Mouse (Mus musculus): ENCODE data around the gene Smco3. TPM values are rescaled to one million over a fixed set of nuclear protein-coding genes. Genes with fewer than 3 reads are reported as not detected.
"Not testable (repeated sequence)": the region's sequence is repeated elsewhere in the genome, so short reads cannot be mapped to it uniquely, and the experiment has no call there.

The Smco3 gene
- polyA plus RNA-seq, 1 experiment from 2014 or later, result not detected

GRCm38 (mm10) chr6:136805409-136805775, 29.9 kb downstream of the Smco3 start:
- H3K36me3 ChIP-seq, result no peaks in the 10 kb centered on the region
- peak overlapping the region; percentile 89; the same call in 1 of the 2 replicates for H3K4me2 ChIP-seq
- H3K4me3 ChIP-seq, result no peak overlapping the region
- 68% methylated on average over 1 of the region's 1 CpGs for WGBS
- H3K9ac ChIP-seq, result no peak overlapping the region
- peak overlapping the region; percentile 100; the same call in 1 of the 2 replicates for H3K27ac ChIP-seq
- H3K4me1 ChIP-seq (replicated peaks), result peaks cover 33% of the 10 kb centered on the region
- H3K27me3 ChIP-seq, result no peaks in the 10 kb centered on the region
- ATAC-seq (replicated peaks; ENCODE audit: insufficient number of reproducible peaks, insufficient read depth, low FRiP score, low read depth), result no peak
- no peaks in the 10 kb centered on the region for H3K9me3 ChIP-seq (replicated peaks)

GRCm38 (mm10) chr6:136804705-136805408, 30.4 kb downstream of the Smco3 start:
- Histone ChIP-seq H3K9ac (peak overlapping the region; percentile 52), H3K36me3 (no peaks in the 10 kb centered on the region), H3K27ac (peak overlapping the region; percentile 100), H3K4me1 (replicated peaks) (peaks cover 33% of the 10 kb centered on the region), H3K27me3 (no peaks in the 10 kb centered on the region), H3K4me2 (peak overlapping the region; percentile 89), H3K9me3 (replicated peaks) (no peaks in the 10 kb centered on the region), H3K4me3 (peak overlapping the region; percentile 71)
- no peak for ATAC-seq (replicated peaks; ENCODE audit: insufficient number of reproducible peaks, insufficient read depth, low FRiP score, low read depth)
- WGBS, result 32% methylated on average over 9 of the region's 9 CpGs

GRCm38 (mm10) chr6:136803739-136804633, 31.3 kb downstream of the Smco3 start, which contains the start of gene Hist4h4:
TSS of gene Hist4h4 (minus strand) at chr6:136804415.
- H3K27ac ChIP-seq, result peak within 1 kb of the TSS; percentile 100
- H3K36me3 ChIP-seq, result no peaks in the 10 kb centered on the region
- under 1% methylated on average over 50 of the region's 50 CpGs for WGBS
- peak within 1 kb of the TSS; percentile 89 for H3K4me2 ChIP-seq
- peak within 1 kb of the TSS; percentile 93 for H3K9ac ChIP-seq
- no peaks in the 10 kb centered on the region for H3K9me3 ChIP-seq (replicated peaks)
- H3K4me1 ChIP-seq (replicated peaks), result peaks cover 24% of the 10 kb centered on the region
- peak; percentile 65 for ATAC-seq (replicated peaks; ENCODE audit: insufficient number of reproducible peaks, insufficient read depth, low FRiP score, low read depth)
- no peaks in the 10 kb centered on the region for H3K27me3 ChIP-seq
- H3K4me3 ChIP-seq, result peak within 1 kb of the TSS; percentile 71

GRCm38 (mm10) chr6:136803093-136803738, 32.0 kb downstream of the Smco3 start:
- Histone ChIP-seq H3K27me3 (no peaks in the 10 kb centered on the region), H3K36me3 (no peaks in the 10 kb centered on the region), H3K9ac (peak overlapping the region; percentile 93), H3K4me3 (peak overlapping the region; percentile 71), H3K4me2 (peak overlapping the region; percentile 89), H3K9me3 (replicated peaks) (no peaks in the 10 kb centered on the region), H3K27ac (peak overlapping the region; percentile 100), H3K4me1 (replicated peaks) (peaks cover 21% of the 10 kb centered on the region)
- ATAC-seq (replicated peaks; ENCODE audit: insufficient number of reproducible peaks, insufficient read depth, low FRiP score, low read depth), result peak; percentile 2; the same call in 1 of the 2 replicates
- 5% methylated on average over 12 of the region's 12 CpGs for WGBS

- Histone ChIP-seq H3K4me3 (no peak overlapping the region), H3K4me1 (replicated peaks) (peaks cover 14% of the 10 kb centered on the region), H3K27ac (no peak overlapping the region), H3K9me3 (replicated peaks) (no peaks in the 10 kb centered on the region), H3K27me3 (no peaks in the 10 kb centered on the region), H3K4me2 (no peak overlapping the region), H3K9ac (no peak overlapping the region), H3K36me3 (no peaks in the 10 kb centered on the region)
- no peak for ATAC-seq (replicated peaks; ENCODE audit: insufficient number of reproducible peaks, insufficient read depth, low FRiP score, low read depth)
- 74% methylated on average over 6 of the region's 6 CpGs for WGBS
Observed at GRCm38 (mm10) chr6:136801274-136801673, 34.0 kb downstream of the Smco3 start.

GRCm38 (mm10) chr6:136800710-136801109, 34.5 kb downstream of the Smco3 start:
- no peak overlapping the region for H3K9ac ChIP-seq
- H3K9me3 ChIP-seq (replicated peaks), result no peaks in the 10 kb centered on the region
- H3K4me2 ChIP-seq, result no peak overlapping the region
- no peak overlapping the region for H3K27ac ChIP-seq
- no peak for ATAC-seq (replicated peaks; ENCODE audit: insufficient number of reproducible peaks, insufficient read depth, low FRiP score, low read depth)
- no peaks in the 10 kb centered on the region for H3K36me3 ChIP-seq
- no peak overlapping the region for H3K4me3 ChIP-seq
- 90% methylated on average over 8 of the region's 8 CpGs for WGBS
- H3K4me1 ChIP-seq (replicated peaks), result peaks cover 14% of the 10 kb centered on the region
- H3K27me3 ChIP-seq, result no peaks in the 10 kb centered on the region

GRCm38 (mm10) chr6:136797874-136798693, 37.2 kb downstream of the Smco3 start:
- H3K27ac ChIP-seq; H3K4me2 ChIP-seq; ATAC-seq (replicated peaks; ENCODE audit: insufficient number of reproducible peaks, insufficient read depth, low FRiP score, low read depth); H3K9ac ChIP-seq; H3K9me3 ChIP-seq (replicated peaks); H3K4me1 ChIP-seq (replicated peaks); H3K27me3 ChIP-seq; H3K4me3 ChIP-seq; H3K36me3 ChIP-seq: not testable (repeated sequence)
- WGBS, result 71% methylated on average over 3 of the region's 3 CpGs

- Histone ChIP-seq H3K27ac (no peak overlapping the region), H3K4me3 (no peak overlapping the region), H3K4me2 (no peak overlapping the region), H3K36me3 (no peaks in the 10 kb centered on the region), H3K4me1 (replicated peaks) (peaks cover 7% of the 10 kb centered on the region), H3K9ac (no peak overlapping the region), H3K27me3 (no peaks in the 10 kb centered on the region), H3K9me3 (replicated peaks) (no peaks in the 10 kb centered on the region)
- ATAC-seq (replicated peaks; ENCODE audit: insufficient number of reproducible peaks, insufficient read depth, low FRiP score, low read depth), result no peak
- WGBS, result 60% methylated on average over 6 of the region's 6 CpGs
Observed at GRCm38 (mm10) chr6:136795850-136796249, 39.4 kb downstream of the Smco3 start.

- ATAC-seq (replicated peaks; ENCODE audit: insufficient number of reproducible peaks, insufficient read depth, low FRiP score, low read depth), result no peak
- Histone ChIP-seq H3K4me1 (replicated peaks) (peaks cover 7% of the 10 kb centered on the region), H3K27ac (no peak overlapping the region), H3K9ac (no peak overlapping the region), H3K9me3 (replicated peaks) (no peaks in the 10 kb centered on the region), H3K4me3 (no peak overlapping the region), H3K27me3 (no peaks in the 10 kb centered on the region), H3K4me2 (no peak overlapping the region), H3K36me3 (no peaks in the 10 kb centered on the region)
- WGBS, result 53% methylated on average over 1 of the region's 1 CpGs
Observed at GRCm38 (mm10) chr6:136795110-136795509, 40.1 kb downstream of the Smco3 start.

GRCm38 (mm10) chr6:136793831-136794525, 41.3 kb downstream of the Smco3 start:
- H3K36me3 ChIP-seq, result no peaks in the 10 kb centered on the region
- no peak overlapping the region for H3K27ac ChIP-seq
- no peaks in the 10 kb centered on the region for H3K27me3 ChIP-seq
- H3K9me3 ChIP-seq (replicated peaks), result no peaks in the 10 kb centered on the region
- H3K4me2 ChIP-seq, result peak overlapping the region; percentile 76
- ATAC-seq (replicated peaks; ENCODE audit: insufficient number of reproducible peaks, insufficient read depth, low FRiP score, low read depth), result 0 out of 2 replicates have a peak, but pooled peaks have one; percentile 20
- WGBS, result 1% methylated on average over 24 of the region's 24 CpGs
- peaks cover 7% of the 10 kb centered on the region for H3K4me1 ChIP-seq (replicated peaks)
- peak overlapping the region; percentile 53 for H3K4me3 ChIP-seq
- H3K9ac ChIP-seq, result peak overlapping the region; percentile 39

Measured in heart, embryonic 15.5 days (tissue).